Mouse (Mus musculus): ENCODE measurements around the gene Crat.
"Not testable (repeated sequence)": the region's sequence is repeated elsewhere in the genome, so short reads cannot be mapped to it uniquely, and the experiment has no call there.

Crat gene

DNA sequence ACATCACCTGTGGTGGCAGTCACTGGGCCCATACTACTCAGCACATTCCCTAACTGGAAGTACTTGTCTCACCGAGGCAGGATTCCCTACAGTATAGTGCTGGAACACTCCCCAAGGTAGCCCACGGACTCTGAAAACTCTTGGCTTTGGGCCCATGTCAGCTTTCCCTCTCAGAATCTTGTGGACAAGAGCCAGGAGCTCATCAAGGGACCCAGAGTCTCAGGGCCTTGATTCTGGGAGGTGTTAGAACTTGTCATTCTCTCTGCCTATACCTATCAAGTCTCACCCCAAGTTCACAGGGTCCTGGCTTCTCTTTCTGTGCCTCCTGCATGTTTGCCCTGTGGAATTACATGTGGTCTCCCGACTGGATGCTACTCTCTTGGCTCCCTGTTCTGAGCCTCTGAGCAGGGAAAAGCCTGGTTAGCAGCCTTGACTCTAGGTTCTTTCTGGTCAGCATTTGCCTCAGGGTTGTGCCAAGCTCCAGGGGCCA lies 24.6 kb upstream of the Crat start:
- in situ Hi-C loops (cut with MboI), result no loop called here

DNA sequence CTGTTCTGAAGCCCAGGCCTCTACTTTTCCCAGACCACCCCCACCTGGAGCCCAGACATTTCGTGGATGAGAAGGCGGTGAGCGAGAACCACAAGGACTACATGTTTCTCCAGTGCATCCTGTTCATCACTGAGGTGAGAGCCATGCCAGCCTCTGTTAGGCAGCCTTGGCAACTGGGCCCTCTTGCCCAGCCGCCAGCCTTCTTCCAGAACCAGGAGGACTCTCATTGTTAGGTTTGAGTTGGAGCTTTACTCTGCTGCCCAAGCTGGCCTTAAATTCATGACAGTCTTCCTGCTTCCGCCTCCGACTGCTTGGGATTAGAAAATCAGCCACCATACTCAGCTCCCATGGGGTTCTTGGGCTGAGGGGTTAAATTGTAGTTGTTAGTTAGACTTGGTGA lies 24.0 kb upstream of the Crat start:
- in situ Hi-C loops (cut with MboI), result no loop called here

DNA sequence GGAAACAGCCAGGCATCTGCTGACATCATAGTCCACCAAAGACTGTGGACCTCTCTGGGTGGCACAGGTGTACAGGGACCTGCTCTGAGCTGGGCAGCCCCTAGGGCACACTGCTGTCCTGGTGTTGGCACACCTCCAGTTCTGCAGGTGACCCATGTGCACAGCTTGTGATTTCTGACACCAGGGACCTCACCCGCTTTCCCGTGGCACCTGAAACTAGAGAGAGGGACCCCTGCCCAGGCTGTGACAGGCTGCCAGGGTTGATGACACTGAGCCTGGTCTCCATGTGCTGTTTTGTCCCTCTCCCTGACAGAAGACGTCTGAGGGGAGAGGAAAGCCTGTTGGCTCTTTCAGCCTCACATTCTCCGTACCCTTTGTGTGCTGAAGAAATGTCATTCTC lies 22.2 kb upstream of the Crat start:
- in situ Hi-C loops (cut with MboI), result no loop called here

DNA sequence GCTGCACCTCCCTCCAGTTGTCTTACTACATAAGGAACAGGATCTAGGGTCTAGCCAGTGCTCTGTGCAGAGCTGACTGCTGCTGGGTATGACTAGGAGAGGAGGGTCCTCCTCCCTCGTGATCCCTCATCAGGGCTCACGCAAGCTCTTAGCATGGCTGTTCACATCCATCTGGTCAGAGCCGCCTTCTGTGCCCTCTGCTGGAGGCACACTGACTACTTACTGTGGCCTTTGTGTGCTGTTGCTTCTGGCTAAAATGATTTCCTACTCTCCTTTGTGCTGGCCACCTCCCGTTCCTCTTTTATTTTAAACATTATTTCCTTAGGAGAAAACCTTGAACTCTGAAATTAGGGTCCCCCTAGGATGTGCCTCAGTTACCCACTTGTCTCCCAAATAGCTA lies 21.2 kb upstream of the Crat start:
- in situ Hi-C loops (cut with MboI), result no loop called here

DNA sequence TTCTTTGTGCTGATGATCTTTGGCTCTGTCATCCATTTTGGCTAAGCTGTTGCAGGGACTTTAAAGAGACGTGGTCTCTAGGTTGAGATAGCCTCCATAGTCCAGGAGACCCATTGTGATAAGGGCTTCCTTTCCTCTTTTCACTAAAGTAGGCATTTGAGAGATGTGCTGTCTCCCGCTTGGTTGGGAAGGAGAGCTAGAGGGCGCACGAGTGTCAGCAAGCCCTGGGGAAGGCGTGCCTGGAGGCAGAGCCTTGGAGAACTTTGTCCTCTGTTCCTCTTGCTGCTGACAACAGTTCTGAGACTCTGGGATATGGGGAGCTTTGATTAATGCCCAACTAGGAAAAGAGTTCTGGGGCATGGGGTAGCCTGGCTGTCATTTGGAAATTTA lies 20.5 kb upstream of the Crat start:
- in situ Hi-C loops (cut with MboI), result no loop called here

DNA sequence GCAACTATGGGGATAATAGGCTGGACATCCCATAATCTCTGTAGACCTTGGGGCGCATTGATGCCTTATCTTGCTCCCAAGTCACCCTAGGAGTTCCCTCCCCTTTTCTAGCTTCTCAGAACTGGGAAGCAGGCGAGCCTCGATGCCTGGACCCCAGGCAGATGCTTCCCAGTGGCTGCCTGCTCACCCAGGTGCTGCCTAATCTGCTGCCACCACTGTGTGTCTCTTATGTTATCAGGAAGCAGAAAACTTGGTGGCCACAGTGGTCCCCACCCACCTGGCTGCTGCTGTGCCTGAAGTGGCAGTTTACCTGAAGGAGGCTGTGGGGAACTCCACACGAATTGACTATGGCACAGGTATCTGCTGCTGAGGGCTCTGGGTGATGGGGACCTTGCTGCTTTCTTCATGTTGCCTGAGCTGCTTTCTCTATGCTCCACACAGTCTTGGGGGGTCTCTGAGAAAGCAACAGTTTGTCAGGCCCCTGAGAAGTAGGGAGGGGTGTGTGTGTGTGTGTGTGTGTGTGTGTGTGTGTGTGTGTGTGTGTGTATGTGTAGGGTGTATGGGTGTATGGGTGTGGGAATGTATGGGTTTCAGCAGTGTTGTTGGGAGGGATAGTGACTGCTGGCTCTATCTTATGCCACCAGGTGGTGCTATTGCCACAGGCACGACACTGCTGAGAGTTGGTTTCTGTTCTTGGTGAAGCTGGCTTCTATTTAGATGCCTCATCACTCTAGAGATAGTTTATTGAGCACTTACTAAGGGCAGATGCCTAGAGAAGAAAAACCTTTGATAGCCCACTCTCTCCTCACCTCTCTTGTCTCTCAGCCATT lies 19.9 kb upstream of the Crat start:
- in situ Hi-C loops (cut with MboI), result no loop called here

DNA sequence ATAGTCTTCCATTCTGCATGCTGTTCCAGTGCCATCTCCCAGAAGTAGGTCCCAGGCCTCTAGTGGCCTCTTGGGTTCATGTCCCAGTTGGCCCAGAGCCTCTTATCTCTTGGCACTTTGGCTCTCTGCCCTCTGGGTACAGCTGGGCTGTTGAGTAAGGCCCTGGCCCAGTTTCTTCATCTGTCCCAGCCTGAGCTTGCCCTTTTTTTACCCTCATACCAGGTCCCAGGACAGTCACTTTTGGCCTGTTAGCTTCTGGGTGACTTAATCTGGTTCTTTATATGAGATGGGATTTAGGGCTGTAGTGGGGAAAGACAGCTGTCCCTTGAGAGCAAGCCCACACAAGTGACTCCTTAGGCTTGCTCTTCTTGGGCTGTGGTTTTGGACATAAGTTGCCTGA lies 13.5 kb upstream of the Crat start:
- in situ Hi-C loops (cut with MboI), result no loop called here

DNA sequence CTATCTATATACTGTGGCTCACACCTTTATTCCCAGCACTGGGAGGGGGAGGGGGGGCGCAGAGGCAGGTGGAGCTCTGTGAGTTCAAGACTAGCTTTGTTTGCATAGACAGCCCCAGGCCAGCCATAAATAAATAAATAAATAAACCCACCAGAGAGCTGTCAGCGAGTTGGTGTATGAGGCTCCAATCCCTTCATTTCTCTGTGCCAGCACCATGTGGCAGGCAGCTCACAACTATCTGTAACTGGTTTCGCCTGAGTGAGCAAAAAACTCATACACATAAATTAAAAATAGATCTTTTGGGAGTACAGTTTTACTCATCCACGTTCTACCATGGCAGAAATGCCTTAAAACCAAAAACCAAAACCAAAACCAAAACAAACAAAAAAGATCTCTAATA lies 5.8 kb upstream of the Crat start:
- in situ Hi-C loops (cut with MboI), result no loop called here

DNA sequence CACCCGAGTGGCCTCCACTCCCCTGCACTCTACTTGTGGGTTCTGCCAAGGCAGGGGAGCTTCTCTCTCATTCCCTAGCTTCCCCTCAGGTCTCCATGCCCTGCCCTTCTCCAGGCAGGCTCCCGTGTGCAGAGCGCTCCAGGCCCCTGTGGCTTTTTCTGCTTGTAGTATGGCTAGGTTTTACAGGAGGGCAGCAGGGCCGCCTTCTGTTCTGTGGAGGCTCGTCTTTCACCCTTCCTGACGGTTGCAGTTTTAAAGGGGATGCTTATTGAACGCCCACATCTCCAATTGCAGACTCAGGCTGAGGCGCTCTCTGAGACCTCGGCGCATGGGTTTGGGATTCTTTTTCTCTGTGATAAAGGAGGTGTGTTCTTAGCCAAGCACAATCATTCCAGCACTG lies 3.5 kb upstream of the Crat start:
- in situ Hi-C loops (cut with MboI), result no loop called here

DNA sequence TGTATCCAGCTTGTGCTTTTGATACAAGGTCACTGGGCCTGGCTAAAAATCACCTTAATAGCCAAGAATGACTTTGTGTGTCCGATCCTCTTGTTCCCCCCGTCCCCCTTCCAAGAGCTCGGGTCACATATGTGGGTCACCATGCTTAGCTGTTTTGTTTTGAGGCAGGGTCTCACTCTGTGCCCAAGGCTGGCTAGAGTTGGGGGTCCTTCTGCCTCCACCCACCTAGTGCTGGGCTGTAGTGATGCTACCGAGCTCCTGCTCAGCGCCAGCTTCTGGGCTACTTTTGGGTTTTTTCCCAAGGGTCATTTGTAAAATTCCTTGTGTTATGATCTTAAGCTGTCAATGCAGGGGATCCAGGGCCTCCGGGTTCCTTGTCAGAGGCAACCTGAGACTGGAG lies 2.6 kb upstream of the Crat start:
- in situ Hi-C loops (cut with MboI), result no loop called here

DNA sequence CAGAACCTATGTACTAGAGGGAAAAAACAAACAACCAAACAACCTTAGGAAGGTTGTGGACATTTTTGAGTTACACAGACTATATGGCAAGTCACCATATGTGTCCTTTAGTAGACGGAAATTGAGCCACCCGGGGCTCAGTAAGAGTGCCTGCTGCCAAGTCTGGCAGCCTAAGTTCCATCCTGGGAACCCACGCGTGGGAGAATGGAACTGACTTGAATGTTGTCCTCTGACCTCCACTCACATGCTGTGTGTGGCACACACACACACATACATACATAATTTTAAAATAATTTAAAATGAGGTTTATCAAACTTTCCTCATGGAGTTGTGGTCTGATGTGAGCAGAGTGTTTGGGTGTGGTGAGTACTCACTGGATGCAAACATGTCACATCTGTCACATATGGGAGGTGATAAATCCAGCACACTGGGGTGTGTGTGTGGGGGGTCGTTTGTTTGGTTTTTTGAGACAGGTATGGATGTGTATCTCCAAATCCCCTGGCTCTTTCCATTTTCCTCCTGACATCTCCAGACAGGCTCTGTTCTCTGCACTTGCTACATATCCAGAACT lies 2.1 kb upstream of the Crat start:
- in situ Hi-C loops (cut with MboI), result no loop called here

DNA sequence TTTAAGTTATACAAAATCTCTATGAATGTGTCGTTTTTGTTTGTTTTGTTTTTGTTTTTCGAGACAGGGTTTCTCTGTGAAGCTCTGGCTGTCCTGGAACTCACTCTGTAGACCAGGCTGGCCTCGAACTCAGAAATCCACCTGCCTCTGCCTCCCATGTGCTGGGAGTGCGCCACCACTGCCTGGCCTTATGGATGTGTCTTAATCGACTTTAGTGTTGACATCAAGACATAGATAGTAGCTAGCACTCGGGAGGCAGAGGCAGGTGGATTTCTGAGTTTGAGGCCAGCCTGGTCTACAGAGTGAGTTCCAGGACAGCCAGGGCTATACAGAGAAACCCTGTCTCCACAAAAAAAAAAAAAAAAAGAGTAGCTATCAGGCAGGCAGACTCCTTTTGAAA lies 1.5 kb upstream of the Crat start:
- in situ Hi-C loops (cut with MboI), result not testable (repeated sequence)

DNA sequence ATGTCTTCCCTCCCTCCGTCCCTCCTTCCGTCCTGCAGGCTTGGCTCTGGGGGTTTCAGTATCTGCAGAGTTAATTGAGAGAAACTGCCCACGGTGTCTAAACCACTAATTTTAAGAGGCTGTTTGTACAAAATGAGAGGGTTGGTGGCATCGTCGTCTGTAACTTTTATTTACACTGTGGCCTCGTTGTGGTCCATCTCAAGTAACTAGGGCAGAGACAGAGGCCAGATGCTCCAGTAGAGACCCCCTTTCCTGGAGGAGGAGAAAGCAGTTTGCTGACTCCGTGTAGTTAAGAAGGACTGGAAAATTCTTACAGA lies 994 bp upstream of the Crat start:
- in situ Hi-C loops (cut with MboI), result no loop called here

DNA sequence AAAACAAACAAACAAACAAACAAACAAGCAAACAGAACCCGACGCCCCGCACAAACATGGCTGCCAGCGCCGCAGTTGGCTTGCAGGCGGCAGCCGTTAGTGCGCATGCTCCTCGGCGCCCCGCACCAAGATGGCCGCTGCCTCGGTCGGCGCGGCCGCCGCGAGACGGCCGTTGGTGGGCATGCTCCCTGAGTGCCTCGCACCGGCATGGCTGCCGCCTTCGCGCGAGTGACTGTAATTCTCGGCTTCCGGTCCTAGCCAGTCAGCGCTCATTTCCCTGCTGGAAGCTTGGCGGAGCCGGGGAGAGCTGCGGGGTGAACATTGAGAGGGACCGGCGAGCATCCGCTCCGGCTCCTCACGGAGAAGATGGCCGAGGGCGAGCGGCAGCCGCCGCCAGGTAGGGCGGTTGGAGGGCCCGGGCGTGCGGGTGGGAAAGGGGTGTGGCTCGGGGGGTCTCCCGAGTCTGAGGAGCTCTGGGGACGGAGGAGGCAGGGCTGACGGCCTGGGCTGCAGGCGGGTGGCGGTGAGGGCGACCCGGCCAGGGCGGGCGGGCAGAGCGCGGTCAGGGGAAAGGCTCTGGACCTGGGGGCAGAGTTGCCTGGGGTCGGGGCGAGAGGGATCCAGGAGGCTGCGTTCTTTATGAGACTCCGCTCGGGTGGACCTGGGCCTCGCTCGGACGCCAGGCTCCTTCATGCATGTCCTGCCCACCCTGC lies 479 bp upstream of the Crat start, which contains the start of gene Ptpa:
Gene Ptpa (plus strand): TSS at position 104 of the 713 bp plus-strand sequence.
- in situ Hi-C loops (cut with MboI), result no loop called here

DNA sequence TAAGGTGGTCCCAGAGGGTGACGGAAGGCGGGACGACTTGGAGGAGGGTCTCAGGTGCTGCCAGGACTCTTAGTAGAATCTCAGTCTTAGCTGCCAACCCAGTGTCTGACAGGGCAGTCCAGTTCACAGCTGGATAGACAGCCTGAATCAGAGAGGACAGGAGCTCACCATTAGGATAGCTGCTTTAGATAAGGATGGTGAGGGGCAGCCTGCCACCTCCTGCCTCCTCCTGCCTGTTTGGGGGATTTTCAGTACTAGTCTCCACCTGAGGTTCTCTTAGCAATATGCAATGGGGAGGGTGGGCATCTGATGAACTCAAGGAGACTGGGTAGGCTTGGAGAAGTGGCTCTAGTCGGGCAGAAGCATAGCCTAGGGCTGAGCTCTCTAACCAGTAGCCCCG lies 932 bp downstream of the Crat start:
- in situ Hi-C loops (cut with MboI), result no loop called here

DNA sequence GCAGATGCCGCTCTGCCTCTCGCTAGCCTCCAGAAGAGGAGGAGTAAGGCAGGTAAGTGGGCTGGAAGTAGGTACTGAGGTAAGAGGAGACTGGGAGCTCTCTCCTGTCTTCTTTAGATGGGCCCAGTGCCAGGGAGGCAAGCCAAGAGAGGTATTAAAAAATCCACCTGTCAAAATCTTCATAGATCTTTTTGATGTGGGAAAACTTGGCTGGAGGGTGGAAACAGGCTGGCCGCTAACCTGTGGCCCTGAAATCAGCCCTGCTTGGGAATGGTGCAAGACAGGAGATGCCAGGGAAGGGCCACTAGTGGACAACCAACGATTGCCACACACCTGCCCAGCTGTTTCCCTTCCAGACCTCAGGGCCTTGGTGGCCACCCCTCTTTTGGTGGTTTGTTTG lies 1.5 kb downstream of the Crat start:
- in situ Hi-C loops (cut with MboI), result no loop called here

DNA sequence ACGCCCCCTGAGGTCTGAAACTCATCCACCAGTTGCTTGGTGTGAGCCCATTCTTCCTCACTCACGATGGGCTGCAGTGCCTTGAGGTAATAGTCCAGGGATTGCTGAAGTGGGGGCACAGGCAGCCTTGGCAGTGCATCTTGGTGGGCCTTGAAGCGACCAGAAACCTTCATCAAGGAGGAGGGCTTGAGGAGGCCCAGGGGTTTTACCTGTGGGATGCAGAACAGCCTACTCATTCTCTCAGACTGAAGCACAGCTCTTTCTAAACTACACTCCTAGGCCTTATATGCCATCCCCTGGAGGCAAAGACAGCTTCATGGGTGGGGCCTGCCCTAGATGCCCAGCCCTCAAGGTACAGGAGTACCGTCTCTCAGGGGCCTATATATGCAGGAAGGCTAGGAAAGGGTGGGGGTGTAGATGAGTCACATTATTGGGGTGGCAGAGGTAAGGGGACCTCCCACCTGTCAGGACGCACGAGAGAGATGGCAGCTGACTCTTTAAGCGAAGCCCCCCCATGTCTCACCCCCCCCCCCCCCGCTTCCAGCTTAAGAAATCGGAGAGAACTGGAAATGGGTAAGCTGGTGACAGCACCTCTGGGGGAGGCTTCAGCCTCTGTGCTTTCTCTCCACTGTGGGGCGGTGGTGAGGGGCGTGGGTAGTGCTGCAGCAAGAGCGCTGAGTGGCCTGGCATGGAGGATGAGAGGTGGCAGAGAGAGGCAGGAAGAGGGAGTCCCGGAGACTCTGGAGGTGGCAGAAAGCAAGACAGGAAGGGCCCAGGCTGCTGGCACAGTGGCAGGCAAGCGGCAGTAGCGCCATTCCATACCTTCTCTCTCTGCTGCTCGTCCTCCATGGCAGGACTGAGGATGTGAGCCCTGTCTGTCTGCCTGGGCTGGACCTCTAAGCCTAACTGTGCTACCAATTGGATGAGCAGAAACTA lies 2.3 kb downstream of the Crat start:
- in situ Hi-C loops (cut with MboI), result no loop called here

DNA sequence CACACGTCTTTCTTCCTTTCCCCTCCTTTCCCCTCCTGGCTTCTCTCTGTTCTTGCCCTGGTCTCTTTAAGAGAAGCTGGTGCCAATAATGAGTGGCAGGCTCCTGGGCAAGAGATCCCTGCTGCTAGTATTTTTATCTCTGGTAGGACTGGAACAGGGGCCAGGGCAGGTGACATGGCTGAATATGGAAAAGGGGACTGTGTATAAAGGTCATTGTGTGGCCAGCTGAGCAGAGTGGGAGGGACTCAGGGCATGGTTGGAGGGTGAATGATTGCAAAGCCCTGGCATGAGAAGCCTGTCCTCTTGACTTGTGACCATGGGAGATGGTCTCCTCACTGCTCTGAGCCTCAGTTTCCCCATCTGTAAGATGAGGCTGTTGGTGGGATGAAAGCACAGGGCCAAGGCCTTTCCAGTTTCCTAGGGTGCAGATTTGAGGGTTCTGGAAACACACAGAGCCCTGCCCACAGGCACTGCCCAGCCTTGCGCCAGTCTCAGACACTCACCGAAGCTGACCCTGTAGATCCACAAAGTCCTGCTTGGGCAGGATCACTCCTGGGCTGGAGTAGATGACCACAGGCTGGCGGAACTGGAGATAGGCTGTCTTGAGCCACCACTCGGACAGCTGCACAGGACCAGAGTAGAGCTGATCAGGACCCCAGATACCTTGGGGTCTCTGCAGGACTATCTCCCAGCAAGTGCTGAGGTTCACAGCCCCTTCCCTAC lies 6.0 kb downstream of the Crat start:
- in situ Hi-C loops (cut with MboI), result no loop called here

DNA sequence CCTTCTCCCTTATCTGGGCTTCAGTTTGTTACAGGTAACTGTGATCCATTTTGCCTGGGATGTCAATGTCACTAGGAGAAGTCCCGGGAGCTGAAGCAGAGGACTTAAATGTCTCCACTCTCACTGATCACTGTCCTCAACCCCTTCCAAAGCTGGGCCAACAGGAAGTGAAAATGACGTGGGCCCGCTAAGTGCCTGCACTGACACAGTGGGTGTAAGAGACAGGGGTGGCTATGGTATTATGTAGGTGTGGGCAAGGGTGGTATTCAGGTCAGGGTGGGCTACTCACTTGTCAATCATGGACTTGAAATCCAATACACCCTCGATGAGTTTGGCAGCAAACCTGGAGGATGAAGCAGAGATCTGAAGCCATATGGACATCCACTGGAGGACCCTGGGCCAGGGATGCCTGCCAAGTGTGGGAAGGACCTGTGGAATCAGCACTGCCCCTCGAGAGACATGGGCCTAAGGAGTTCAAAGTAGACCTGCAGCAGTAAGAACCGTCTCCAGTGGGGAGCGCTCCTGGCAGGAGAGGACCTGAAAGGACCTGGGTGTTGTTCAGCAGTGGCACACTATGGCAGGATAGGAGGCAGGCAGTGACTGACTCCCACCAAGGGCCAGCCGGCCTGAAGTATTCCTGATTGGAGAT lies 7.0 kb downstream of the Crat start:
- in situ Hi-C loops (cut with MboI), result no loop called here

DNA sequence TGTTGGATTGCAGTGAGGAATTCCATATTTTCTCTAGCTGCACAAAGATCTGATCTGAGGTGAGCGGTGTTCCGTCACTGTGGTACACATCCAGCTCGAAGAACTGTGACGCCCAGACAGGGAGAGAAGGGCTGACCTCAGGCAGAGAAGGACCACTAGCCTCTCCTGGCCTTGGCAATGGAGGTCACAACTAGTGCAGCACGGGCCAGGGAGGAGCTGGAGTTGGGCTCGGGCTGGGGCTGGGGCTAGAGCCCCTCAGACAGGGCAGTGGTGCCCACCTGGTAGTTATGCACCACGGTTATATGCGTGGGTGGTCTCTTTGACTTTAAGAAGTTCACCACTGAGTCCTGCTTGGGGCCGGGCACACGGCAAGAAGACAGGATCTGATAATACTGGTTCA lies 7.8 kb downstream of the Crat start:
- in situ Hi-C loops (cut with MboI), result no loop called here

DNA sequence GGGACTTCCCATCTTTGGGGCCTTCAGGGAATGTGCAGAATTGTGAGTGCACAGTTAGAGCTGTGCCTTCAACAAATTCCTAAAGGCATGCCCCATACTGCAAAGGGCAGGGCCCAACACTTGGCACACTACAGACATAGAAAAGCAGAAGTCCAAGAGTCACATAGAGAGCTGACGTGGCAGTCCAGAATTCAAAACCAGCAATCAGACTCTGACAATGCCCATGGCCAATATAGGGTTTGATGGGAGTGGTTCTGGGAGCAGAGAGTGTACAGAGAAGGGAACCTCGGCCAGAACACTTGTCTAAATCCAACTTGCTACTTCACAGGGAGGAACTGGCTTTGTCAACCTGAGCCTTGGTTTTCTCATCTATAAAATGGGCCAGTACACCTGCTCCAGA lies 8.4 kb downstream of the Crat start:
- in situ Hi-C loops (cut with MboI), result no loop called here

All from mature B cell (primary cell).